Mouse (Mus musculus) limb, embryonic 15.5 days (tissue): ENCODE results near the gene Ebf3. TPM values are rescaled to one million over a fixed set of nuclear protein-coding genes. Genes with fewer than 3 reads are reported as not detected.

ENCODE experiments used
- ATAC-seq: fragments of 200-750 bp; cut with Nextera tagmentation; 2 replicates; pipeline ENCODE4 v1.8.0; 2017; ENCODE audit warnings: low read depth, moderate TSS enrichment; ENCODE audit not compliant: insufficient number of reproducible peaks, low FRiP score, low TSS enrichment
- H3K27ac ChIP-seq: fragments of 300-500 bp; sonication (generic); 2 replicates; pipeline ENCODE4 v1.5.1; 2015; ENCODE audit warnings: moderate library complexity, mild to moderate bottlenecking, inconsistent platforms
- H3K27me3 ChIP-seq: fragments of 300-500 bp; sonication (generic); 2 replicates; pipeline ENCODE4 v1.6.1; 2015; ENCODE audit warnings: inconsistent platforms
- H3K36me3 ChIP-seq: fragments of 300-500 bp; sonication (generic); 2 replicates; pipeline ENCODE4 v1.6.1; 2015; ENCODE audit warnings: inconsistent platforms
- H3K4me1 ChIP-seq: fragments of 300-500 bp; sonication (generic); 2 replicates; pipeline ENCODE4 v1.6.1; 2015; ENCODE audit warnings: inconsistent platforms
- H3K4me2 ChIP-seq: fragments of 300-500 bp; sonication (generic); 2 replicates; pipeline ENCODE4 v1.6.1; 2015; ENCODE audit warnings: mild to moderate bottlenecking, inconsistent platforms
- H3K4me3 ChIP-seq: fragments of 300-500 bp; sonication (generic); 2 replicates; pipeline ENCODE4 v1.5.1; 2015; ENCODE audit warnings: mild to moderate bottlenecking, inconsistent platforms
- H3K9ac ChIP-seq: fragments of 300-500 bp; sonication (generic); 2 replicates; pipeline ENCODE4 v1.6.1; 2015; ENCODE audit warnings: inconsistent platforms
- H3K9me3 ChIP-seq: fragments of 300-500 bp; sonication (generic); 2 replicates; pipeline ENCODE4 v1.6.1; 2016; ENCODE audit warnings: inconsistent platforms
- WGBS: fragments of 180-500 bp; shearing (Covaris S2); methylation state at CpG from one replicate; pipeline ENCODE4 v1.1.7; 2015; 5-methylcytosine and 5-hydroxymethylcytosine counted together
- polyA plus RNA-seq: library from polyadenylated mRNA; unstranded; fragments of >200 nt; fragmentation: Nextera tagmentation; extraction: Ambion mirVana; gene quantifications from 2 replicates; pipeline ENCODE4 v1.2.1, GENCODE M21; 2015

Gene Ebf3
- polyA plus RNA-seq, 1 experiment from 2014 or later = 8.1 TPM

GRCm38 (mm10) chr7:137310091-137310761 is 4.0 kb downstream of the Ebf3 start:
- H3K9ac ChIP-seq = peak overlapping the region; percentile 52
- peaks cover 41% of the 10 kb centered on the region for H3K4me1 ChIP-seq
- peak overlapping the region; percentile 86 for H3K4me2 ChIP-seq
- H3K27ac ChIP-seq = peak overlapping the region; percentile 76
- no peak for ATAC-seq
- H3K9me3 ChIP-seq = no peaks in the 10 kb centered on the region
- 1% methylated on average over 49 of the region's 49 CpGs for WGBS
- peak overlapping the region; percentile 69 for H3K4me3 ChIP-seq
- H3K27me3 ChIP-seq = peaks cover 51% of the 10 kb centered on the region
- no peaks in the 10 kb centered on the region for H3K36me3 ChIP-seq

- Histone ChIP-seq H3K36me3 (no peaks in the 10 kb centered on the region), H3K9me3 (no peaks in the 10 kb centered on the region), H3K27ac (peak overlapping the region; percentile 76), H3K27me3 (peaks cover 42% of the 10 kb centered on the region), H3K4me1 (peaks cover 38% of the 10 kb centered on the region), H3K4me2 (peak overlapping the region; percentile 86), H3K9ac (peak overlapping the region; percentile 52), H3K4me3 (peak overlapping the region; percentile 69)
- ATAC-seq = no peak
- WGBS = 3% methylated on average over 90 of the region's 93 CpGs
Observed at GRCm38 (mm10) chr7:137309071-137310066, 4.9 kb downstream of the Ebf3 start.

- WGBS = 28% methylated on average over 19 of the region's 19 CpGs
- peaks cover 36% of the 10 kb centered on the region for H3K27me3 ChIP-seq
- peak overlapping the region; percentile 76 for H3K27ac ChIP-seq
- H3K9me3 ChIP-seq = no peaks in the 10 kb centered on the region
- H3K4me1 ChIP-seq = peaks cover 39% of the 10 kb centered on the region
- peak overlapping the region; percentile 69 for H3K4me3 ChIP-seq
- peak overlapping the region; percentile 86 for H3K4me2 ChIP-seq
- no peaks in the 10 kb centered on the region for H3K36me3 ChIP-seq
- ATAC-seq = no peak
- H3K9ac ChIP-seq = peak overlapping the region; percentile 26; the same call in 1 of the 2 replicates
Observed at GRCm38 (mm10) chr7:137308061-137309060, 5.9 kb downstream of the Ebf3 start.

GRCm38 (mm10) chr7:137307131-137307530 is 7.1 kb downstream of the Ebf3 start:
- 31% methylated on average over 8 of the region's 8 CpGs for WGBS
- H3K4me1 ChIP-seq = peaks cover 38% of the 10 kb centered on the region
- no peak overlapping the region for H3K9ac ChIP-seq
- no peaks in the 10 kb centered on the region for H3K36me3 ChIP-seq
- ATAC-seq = no peak
- peak overlapping the region; percentile 26; the same call in 1 of the 2 replicates for H3K4me2 ChIP-seq
- H3K27ac ChIP-seq = no peak overlapping the region
- peak overlapping the region; percentile 5; the same call in 1 of the 2 replicates for H3K4me3 ChIP-seq
- peaks cover 32% of the 10 kb centered on the region for H3K27me3 ChIP-seq
- no peaks in the 10 kb centered on the region for H3K9me3 ChIP-seq

GRCm38 (mm10) chr7:137306127-137306526 is 8.1 kb downstream of the Ebf3 start:
- Histone ChIP-seq H3K9me3 (no peaks in the 10 kb centered on the region), H3K27ac (peak overlapping the region; percentile 33), H3K27me3 (peaks cover 33% of the 10 kb centered on the region), H3K4me1 (peaks cover 47% of the 10 kb centered on the region), H3K4me2 (peak overlapping the region; percentile 7; the same call in 1 of the 2 replicates), H3K9ac (no peak overlapping the region), H3K4me3 (peak overlapping the region; percentile 20), H3K36me3 (no peaks in the 10 kb centered on the region)
- 49% methylated on average over 9 of the region's 9 CpGs for WGBS
- no peak for ATAC-seq

- Histone ChIP-seq H3K9ac (peak overlapping the region; percentile 18; the same call in 1 of the 2 replicates), H3K27ac (peak overlapping the region; percentile 80), H3K36me3 (no peaks in the 10 kb centered on the region), H3K9me3 (no peaks in the 10 kb centered on the region), H3K4me3 (peak overlapping the region; percentile 13), H3K4me1 (peaks cover 52% of the 10 kb centered on the region), H3K4me2 (peak overlapping the region; percentile 36), H3K27me3 (peaks cover 36% of the 10 kb centered on the region)
- 0 out of 2 replicates have a peak, but pooled peaks have one; percentile 20 for ATAC-seq
- WGBS = 6% methylated on average over 10 of the region's 10 CpGs
Observed at GRCm38 (mm10) chr7:137303776-137304171, 10.5 kb downstream of the Ebf3 start.

GRCm38 (mm10) chr7:137302961-137303775 is 11.1 kb downstream of the Ebf3 start:
- Histone ChIP-seq H3K4me3 (peak overlapping the region; percentile 13), H3K4me2 (peak overlapping the region; percentile 36)
- WGBS = 31% methylated on average over 10 of the region's 10 CpGs

GRCm38 (mm10) chr7:137302161-137302560 is 12.1 kb downstream of the Ebf3 start:
- no peaks in the 10 kb centered on the region for H3K36me3 ChIP-seq
- ATAC-seq = no peak
- no peak overlapping the region for H3K4me3 ChIP-seq
- peaks cover 61% of the 10 kb centered on the region for H3K4me1 ChIP-seq
- H3K27ac ChIP-seq = peak overlapping the region; percentile 71
- peaks cover 36% of the 10 kb centered on the region for H3K27me3 ChIP-seq
- no peak overlapping the region for H3K4me2 ChIP-seq
- no peaks in the 10 kb centered on the region for H3K9me3 ChIP-seq
- WGBS = 64% methylated on average over 5 of the region's 5 CpGs
- 0 out of 2 replicates have a peak overlapping the region, but pooled peaks have one; percentile 10 for H3K9ac ChIP-seq

More at GRCm38 (mm10) chr7:137302961-137303775, 11.1 kb downstream of the Ebf3 start:
- H3K27me3 ChIP-seq = peaks cover 36% of the 10 kb centered on the region
- H3K36me3 ChIP-seq = no peaks in the 10 kb centered on the region
- H3K4me1 ChIP-seq = peaks cover 57% of the 10 kb centered on the region
- no peak for ATAC-seq
- H3K27ac ChIP-seq = peak overlapping the region; percentile 80
- peak overlapping the region; percentile 18; the same call in 1 of the 2 replicates for H3K9ac ChIP-seq
- no peaks in the 10 kb centered on the region for H3K9me3 ChIP-seq

GRCm38 (mm10) chr7:137301329-137301751 is 12.9 kb downstream of the Ebf3 start:
- ATAC-seq = no peak

GRCm38 (mm10) chr7:137300826-137301225 is 13.4 kb downstream of the Ebf3 start:
- Histone ChIP-seq H3K9ac (no peak overlapping the region), H3K4me1 (peaks cover 67% of the 10 kb centered on the region), H3K4me2 (peak overlapping the region; percentile 36), H3K9me3 (no peaks in the 10 kb centered on the region), H3K27me3 (peaks cover 36% of the 10 kb centered on the region), H3K4me3 (no peak overlapping the region), H3K36me3 (no peaks in the 10 kb centered on the region), H3K27ac (no peak overlapping the region; the same call in 1 of the 2 replicates)
- 11% methylated on average over 6 of the region's 6 CpGs for WGBS
- no peak for ATAC-seq

More at GRCm38 (mm10) chr7:137301329-137301751, 12.9 kb downstream of the Ebf3 start:
- no peaks in the 10 kb centered on the region for H3K36me3 ChIP-seq
- H3K9me3 ChIP-seq = no peaks in the 10 kb centered on the region
- 10% methylated on average over 15 of the region's 15 CpGs for WGBS
- H3K4me1 ChIP-seq = peaks cover 64% of the 10 kb centered on the region
- H3K4me2 ChIP-seq = peak overlapping the region; percentile 36
- H3K27me3 ChIP-seq = peaks cover 37% of the 10 kb centered on the region
- peak overlapping the region; percentile 14 for H3K4me3 ChIP-seq
- H3K27ac ChIP-seq = peak overlapping the region; percentile 71
- peak overlapping the region; percentile 10; the same call in 1 of the 2 replicates for H3K9ac ChIP-seq
